Mouse (Mus musculus): Measurements from ENCODE around the gene Cry1. TPM values are rescaled to one million over a fixed set of nuclear protein-coding genes. Genes with fewer than 3 reads are reported as not detected.
A peak's percentile ranks its signal among the peaks of the same experiment; 100 is the strongest.

The Cry1 gene
- polyA plus RNA-seq, 1 experiment, result 6.0 TPM

- no peak overlapping the region for H3K4me3 ChIP-seq (replicated peaks; ENCODE audit: extremely low read depth, low read depth, low read length)
- TF ChIP-seq POLR2A (IDR thresholded peaks at IDR 0.05; ENCODE audit: borderline replicate concordance, extremely low read depth, low read depth, low read length), result no peak
- TF ChIP-seq CTCF (IDR thresholded peaks at IDR 0.05; ENCODE audit: insufficient read depth, low read length), result no peak
- 88% methylated on average over 5 of the region's 5 CpGs for WGBS
- peaks cover 2% of the 10 kb centered on the region for H3K4me1 ChIP-seq (ENCODE audit: control insufficient read depth, insufficient read depth, low read length)
- no peak for DNase-seq
Measured at GRCm38 (mm10) chr10:85165306-85165705, 19.6 kb downstream of the Cry1 start.

- Histone ChIP-seq H3K4me1 (ENCODE audit: control insufficient read depth, insufficient read depth, low read length) (peaks cover 4% of the 10 kb centered on the region), H3K4me3 (replicated peaks; ENCODE audit: extremely low read depth, low read depth, low read length) (no peak overlapping the region)
- DNase-seq, result no peak
- TF ChIP-seq CTCF (IDR thresholded peaks at IDR 0.05; ENCODE audit: insufficient read depth, low read length) (no peak), POLR2A (IDR thresholded peaks at IDR 0.05; ENCODE audit: borderline replicate concordance, extremely low read depth, low read depth, low read length) (no peak)
- 94% methylated on average over 13 of the region's 13 CpGs for WGBS
Measured at GRCm38 (mm10) chr10:85164791-85165190, 20.1 kb downstream of the Cry1 start.

GRCm38 (mm10) chr10:85161745-85162351 lies 23.0 kb downstream of the Cry1 start:
- no peak for TF ChIP-seq POLR2A (IDR thresholded peaks at IDR 0.05; ENCODE audit: borderline replicate concordance, extremely low read depth, low read depth, low read length)
- no peak for TF ChIP-seq CTCF (IDR thresholded peaks at IDR 0.05; ENCODE audit: insufficient read depth, low read length)
- H3K4me1 ChIP-seq (ENCODE audit: control insufficient read depth, insufficient read depth, low read length), result peaks cover 4% of the 10 kb centered on the region
- no peak for DNase-seq
- H3K4me3 ChIP-seq (replicated peaks; ENCODE audit: extremely low read depth, low read depth, low read length), result no peak overlapping the region
- 44% methylated on average over 5 of the region's 5 CpGs for WGBS

- 56% methylated on average over 1 of the region's 1 CpGs for WGBS
- H3K4me1 ChIP-seq (ENCODE audit: control insufficient read depth, insufficient read depth, low read length), result peaks cover 4% of the 10 kb centered on the region
- no peak for TF ChIP-seq POLR2A (IDR thresholded peaks at IDR 0.05; ENCODE audit: borderline replicate concordance, extremely low read depth, low read depth, low read length)
- TF ChIP-seq CTCF (IDR thresholded peaks at IDR 0.05; ENCODE audit: insufficient read depth, low read length), result no peak
- DNase-seq, result no peak
- H3K4me3 ChIP-seq (replicated peaks; ENCODE audit: extremely low read depth, low read depth, low read length), result no peak overlapping the region
Measured at GRCm38 (mm10) chr10:85159989-85160619, 24.8 kb downstream of the Cry1 start.

- 90% methylated on average over 7 of the region's 7 CpGs for WGBS
- DNase-seq, result no peak
- no peak for TF ChIP-seq CTCF (IDR thresholded peaks at IDR 0.05; ENCODE audit: insufficient read depth, low read length)
- no peak for TF ChIP-seq POLR2A (IDR thresholded peaks at IDR 0.05; ENCODE audit: borderline replicate concordance, extremely low read depth, low read depth, low read length)
- Histone ChIP-seq H3K4me1 (ENCODE audit: control insufficient read depth, insufficient read depth, low read length) (peaks cover 4% of the 10 kb centered on the region), H3K4me3 (replicated peaks; ENCODE audit: extremely low read depth, low read depth, low read length) (no peak overlapping the region)
Measured at GRCm38 (mm10) chr10:85157451-85157850, 27.4 kb downstream of the Cry1 start.

- WGBS, result 10% methylated on average over 2 of the region's 2 CpGs
- TF ChIP-seq CTCF (IDR thresholded peaks at IDR 0.05; ENCODE audit: insufficient read depth, low read length), result peak; percentile 59
- TF ChIP-seq POLR2A (IDR thresholded peaks at IDR 0.05; ENCODE audit: borderline replicate concordance, extremely low read depth, low read depth, low read length), result no peak
- DNase-seq, result peak; percentile 56
- Histone ChIP-seq H3K4me1 (ENCODE audit: control insufficient read depth, insufficient read depth, low read length) (no peaks in the 10 kb centered on the region; the same call in 1 of the 2 replicates), H3K4me3 (replicated peaks; ENCODE audit: extremely low read depth, low read depth, low read length) (no peak overlapping the region)
Measured at GRCm38 (mm10) chr10:85154195-85154594, 30.7 kb downstream of the Cry1 start.

GRCm38 (mm10) chr10:85149226-85149625 lies 35.6 kb downstream of the Cry1 start:
- no peak overlapping the region for H3K4me3 ChIP-seq (replicated peaks; ENCODE audit: extremely low read depth, low read depth, low read length)
- no peaks in the 10 kb centered on the region for H3K4me1 ChIP-seq (ENCODE audit: control insufficient read depth, insufficient read depth, low read length)
- DNase-seq, result no peak
- 82% methylated on average over 5 of the region's 5 CpGs for WGBS
- TF ChIP-seq CTCF (IDR thresholded peaks at IDR 0.05; ENCODE audit: insufficient read depth, low read length) (no peak), POLR2A (IDR thresholded peaks at IDR 0.05; ENCODE audit: borderline replicate concordance, extremely low read depth, low read depth, low read length) (no peak)

- Histone ChIP-seq H3K4me1 (ENCODE audit: control insufficient read depth, insufficient read depth, low read length) (no peaks in the 10 kb centered on the region), H3K4me3 (replicated peaks; ENCODE audit: extremely low read depth, low read depth, low read length) (no peak overlapping the region)
- TF ChIP-seq CTCF (IDR thresholded peaks at IDR 0.05; ENCODE audit: insufficient read depth, low read length) (no peak), POLR2A (IDR thresholded peaks at IDR 0.05; ENCODE audit: borderline replicate concordance, extremely low read depth, low read depth, low read length) (no peak)
- 87% methylated on average over 14 of the region's 14 CpGs for WGBS
- no peak for DNase-seq
Measured at GRCm38 (mm10) chr10:85146282-85146681, 38.6 kb downstream of the Cry1 start.

- WGBS, result 86% methylated on average over 9 of the region's 9 CpGs
- Histone ChIP-seq H3K4me1 (ENCODE audit: control insufficient read depth, insufficient read depth, low read length) (no peaks in the 10 kb centered on the region), H3K4me3 (replicated peaks; ENCODE audit: extremely low read depth, low read depth, low read length) (no peak overlapping the region)
- no peak for DNase-seq
- TF ChIP-seq POLR2A (IDR thresholded peaks at IDR 0.05; ENCODE audit: borderline replicate concordance, extremely low read depth, low read depth, low read length) (no peak), CTCF (IDR thresholded peaks at IDR 0.05; ENCODE audit: insufficient read depth, low read length) (no peak)
Measured at GRCm38 (mm10) chr10:85141465-85141864, 43.4 kb downstream of the Cry1 start.

- WGBS, result 88% methylated on average over 6 of the region's 6 CpGs
- no peak overlapping the region for H3K4me3 ChIP-seq (replicated peaks; ENCODE audit: extremely low read depth, low read depth, low read length)
Measured at GRCm38 (mm10) chr10:85136573-85136972, 48.3 kb downstream of the Cry1 start.

More at GRCm38 (mm10) chr10:85136573-85136972, 48.3 kb downstream of the Cry1 start:
- no peak for DNase-seq
- no peak for TF ChIP-seq POLR2A (IDR thresholded peaks at IDR 0.05; ENCODE audit: borderline replicate concordance, extremely low read depth, low read depth, low read length)
- no peaks in the 10 kb centered on the region for H3K4me1 ChIP-seq (ENCODE audit: control insufficient read depth, insufficient read depth, low read length)
